Mouse (Mus musculus) G1E (cell line): ENCODE data around the gene Myo1d. TPM values are rescaled to one million over a fixed set of nuclear protein-coding genes. Genes with fewer than 3 reads are reported as not detected.

ENCODE experiments used
- ATAC-seq: 2 replicates; pipeline ENCODE4 v1.8.0; 2016; ENCODE audit warnings: mild to moderate bottlenecking; ENCODE audit not compliant: insufficient number of reproducible peaks, poor library complexity, low FRiP score, severe bottlenecking; ENCODE audit errors: extremely low read depth
- DNase-seq: peaks from one replicate; pipeline ENCODE4 v3.0.0; 2012; ENCODE audit warnings: low spot score
- H3K27me3 ChIP-seq: 2 replicates; pipeline ENCODE4 v1.6.1; 2012; ENCODE audit warnings: mild to moderate bottlenecking, low read length, inconsistent platforms; ENCODE audit not compliant: insufficient read depth
- H3K36me3 ChIP-seq: replicated peaks from 2 replicates; pipeline ENCODE3; 2012; ENCODE audit warnings: mild to moderate bottlenecking, inconsistent platforms
- H3K4me1 ChIP-seq: 2 replicates; pipeline ENCODE4 v1.6.1; 2012; ENCODE audit warnings: low read depth, low read length, inconsistent platforms, mixed read lengths; ENCODE audit not compliant: insufficient read depth
- H3K4me3 ChIP-seq: 2 replicates; pipeline ENCODE4 v1.5.1; 2012; ENCODE audit warnings: low read depth, mild to moderate bottlenecking, inconsistent platforms, low read length, moderate library complexity, mixed read lengths
- H3K9me3 ChIP-seq: replicated peaks from 2 replicates; pipeline ENCODE4 v1.6.1; 2012; ENCODE audit warnings: inconsistent platforms
- CTCF ChIP-seq: IDR thresholded peaks from 2 replicates; pipeline ENCODE4 v1.5.1; 2012; ENCODE audit warnings: low read depth, low read length, inconsistent platforms, mixed read lengths
- GATA1 ChIP-seq: IDR thresholded peaks from 2 replicates; pipeline ENCODE4 v1.6.1; 2012; ENCODE audit warnings: borderline replicate concordance, low read length, inconsistent platforms, mixed read lengths
- GATA2 ChIP-seq: IDR thresholded peaks from 2 replicates; pipeline ENCODE4 v1.6.1; 2012; ENCODE audit warnings: low read depth, low read length, inconsistent platforms, borderline replicate concordance
- POLR2AphosphoS5 ChIP-seq: IDR thresholded peaks from 2 replicates; pipeline ENCODE4 v1.6.1; 2012; ENCODE audit warnings: low read depth, low read length, inconsistent platforms; ENCODE audit not compliant: insufficient replicate concordance
- TAL1 ChIP-seq: conservative IDR thresholded peaks from 2 replicates; pipeline ENCODE4 v1.6.1; 2012; ENCODE audit warnings: low read depth, low read length, inconsistent platforms, mixed read lengths
- polyA plus RNA-seq: library from polyadenylated mRNA; stranded (reverse); fragments of >175 nt; gene quantifications from 2 replicates; pipeline ENCODE4 v1.2.3, GENCODE M21; 2012
- total RNA-seq, 2 experiments: library from RNA; stranded (forward) in 1 of 2; stranded (reverse) in 1 of 2; fragments of 200-1000 nt in 1 of 2; fragments of >200 nt in 1 of 2; fragmentation: Nextera tagmentation in 1 of 2; gene quantifications; 2 replicates each; pipeline ENCODE4 v1.2.3; 2014 to 2017

Gene Myo1d
- total RNA-seq (2014; fragmentation: Nextera tagmentation), result not detected in 2 replicates
- total RNA-seq (2017), result not detected in 2 replicates
- polyA plus RNA-seq, result not detected in 2 replicates

DNA sequence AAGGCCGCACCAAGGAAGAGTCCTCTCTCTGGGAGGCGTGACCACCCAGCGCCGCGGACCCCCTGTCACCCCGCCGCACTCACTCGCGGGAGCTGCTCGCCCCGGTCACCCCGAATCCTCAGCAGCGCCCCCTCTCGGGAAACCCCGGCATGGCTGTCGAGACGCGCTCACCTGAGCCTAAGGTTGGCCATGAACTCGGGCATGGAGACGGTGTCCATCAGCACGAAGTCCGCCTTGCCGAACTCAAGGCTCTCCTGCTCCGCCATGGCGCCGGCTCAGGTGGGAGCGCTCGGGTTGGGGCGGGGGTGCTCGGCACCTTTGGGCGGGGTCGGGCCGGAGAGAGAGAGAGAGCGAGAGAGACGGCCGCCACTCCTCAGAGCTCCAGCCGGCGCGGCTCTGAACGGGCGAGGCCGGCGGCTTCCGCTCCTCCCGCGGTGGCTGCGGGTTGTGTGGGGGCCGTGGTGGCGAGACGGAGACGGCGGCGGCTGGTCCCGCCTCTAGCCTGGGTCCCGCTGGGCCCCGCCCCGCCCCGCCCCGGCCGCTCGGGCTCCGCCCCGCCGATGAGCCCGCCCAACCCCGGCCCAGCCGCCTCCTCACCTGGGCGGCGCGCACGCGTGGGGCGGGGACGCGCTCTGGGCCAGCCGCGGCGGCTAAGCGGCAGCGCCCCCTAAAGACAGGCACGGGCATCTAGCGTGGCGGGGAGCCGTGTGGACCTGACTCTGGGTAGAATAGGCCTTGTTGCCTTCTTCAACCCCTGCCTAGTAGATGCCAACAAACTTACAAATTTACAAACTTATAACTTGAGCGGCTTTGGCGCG, at the start of gene Myo1d:
Gene Myo1d (minus strand): TSS at position 499 of the 818 bp plus-strand sequence.
- no peak for DNase-seq
- no peaks in the 10 kb centered on the region for H3K4me1 ChIP-seq
- TF ChIP-seq GATA1 (no peak), POLR2AphosphoS5 (no peak), TAL1 (no peak), GATA2 (no peak), CTCF (no peak)
- H3K9me3 ChIP-seq, result peaks cover 31% of the 10 kb centered on the region
- no peaks in the 10 kb centered on the region for H3K36me3 ChIP-seq
- no peaks in the 10 kb centered on the region for H3K27me3 ChIP-seq
- no peak for ATAC-seq
- H3K4me3 ChIP-seq, result peak within 1 kb of the TSS; percentile 16; the same call in 1 of the 2 replicates

DNA sequence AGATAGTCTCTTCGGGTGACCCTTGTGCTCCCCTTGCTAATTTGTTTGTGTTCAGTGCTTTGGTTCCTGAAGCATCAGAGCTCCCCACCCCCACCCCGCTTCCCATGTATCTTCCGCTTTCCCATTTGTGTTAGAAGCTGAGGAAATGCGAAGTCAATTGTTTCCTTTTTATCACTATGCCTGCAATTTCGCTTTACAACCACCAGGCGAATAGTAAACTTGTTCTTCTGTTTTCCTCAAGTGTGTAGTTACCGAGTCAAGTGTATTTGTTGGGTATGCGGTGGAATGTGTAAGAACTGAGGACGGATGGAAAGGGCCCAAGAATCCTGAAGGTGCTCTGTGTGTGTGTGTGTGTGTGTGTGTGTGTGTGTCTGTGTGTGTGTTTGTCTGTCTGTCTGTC, 42.0 kb upstream of the Myo1d start:
- no peaks in the 10 kb centered on the region for H3K27me3 ChIP-seq
- H3K4me1 ChIP-seq, result no peaks in the 10 kb centered on the region
- peaks cover 79% of the 10 kb centered on the region for H3K9me3 ChIP-seq
- TF ChIP-seq TAL1 (no peak), GATA1 (no peak)
- no peak overlapping the region for H3K4me3 ChIP-seq
- H3K36me3 ChIP-seq, result no peaks in the 10 kb centered on the region
- no peak for ATAC-seq
- no peak for DNase-seq

DNA sequence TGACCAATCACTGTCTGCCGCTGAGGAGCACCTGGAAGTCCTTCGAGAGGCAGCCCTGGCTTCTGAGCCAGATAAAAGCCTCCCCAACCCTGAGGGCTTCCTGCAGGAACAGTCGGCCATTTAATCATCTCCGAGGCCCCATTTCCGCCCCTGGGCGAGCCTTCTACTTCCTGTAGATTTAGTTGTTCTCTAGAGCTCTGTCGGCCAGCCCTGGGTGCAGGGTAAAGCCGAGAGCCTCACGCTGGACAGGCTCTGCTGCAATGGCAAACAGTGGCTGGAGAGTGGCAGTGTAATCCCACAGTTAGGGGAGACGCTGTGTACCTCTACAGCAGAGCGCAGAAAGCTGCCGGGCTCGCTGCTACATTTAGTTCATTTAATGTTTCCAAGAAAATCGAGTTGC, 41.5 kb upstream of the Myo1d start:
- Histone ChIP-seq H3K9me3 (peaks cover 79% of the 10 kb centered on the region), H3K27me3 (no peaks in the 10 kb centered on the region), H3K4me3 (no peak overlapping the region), H3K36me3 (no peaks in the 10 kb centered on the region), H3K4me1 (no peaks in the 10 kb centered on the region)
- ATAC-seq (no peak), DNase-seq (no peak)
- TF ChIP-seq CTCF, result no peak
- TF ChIP-seq GATA1, result no peak
- TF ChIP-seq GATA2, result no peak
- no peak for TF ChIP-seq POLR2AphosphoS5
- no peak for TF ChIP-seq TAL1

DNA sequence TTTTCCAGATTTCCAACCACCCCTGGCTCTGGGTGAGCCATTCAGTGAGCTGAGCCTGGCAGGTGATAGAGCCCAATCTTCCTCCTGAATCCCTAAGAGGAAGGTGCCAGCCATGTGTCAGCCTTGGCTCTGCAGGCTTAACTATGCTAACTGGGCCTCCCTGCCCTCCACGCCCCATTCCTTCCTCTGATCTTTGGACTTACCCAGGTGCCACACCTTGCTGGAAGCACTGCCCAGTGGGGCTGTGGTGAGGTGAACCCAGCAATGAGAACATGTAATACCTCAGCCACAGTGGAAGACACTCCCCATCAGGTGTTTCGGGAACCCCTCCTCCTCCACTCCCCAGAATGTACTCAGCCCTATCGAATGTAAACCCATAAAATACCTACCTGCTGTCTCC, 40.3 kb upstream of the Myo1d start:
- Histone ChIP-seq H3K27me3 (no peaks in the 10 kb centered on the region), H3K4me3 (0 out of 2 replicates have a peak overlapping the region, but pooled peaks have one; percentile 8), H3K9me3 (peaks cover 77% of the 10 kb centered on the region), H3K36me3 (no peaks in the 10 kb centered on the region), H3K4me1 (no peaks in the 10 kb centered on the region)
- DNase-seq (no peak), ATAC-seq (no peak)
- TF ChIP-seq GATA2 (no peak), POLR2AphosphoS5 (no peak), GATA1 (no peak), CTCF (no peak), TAL1 (no peak)

DNA sequence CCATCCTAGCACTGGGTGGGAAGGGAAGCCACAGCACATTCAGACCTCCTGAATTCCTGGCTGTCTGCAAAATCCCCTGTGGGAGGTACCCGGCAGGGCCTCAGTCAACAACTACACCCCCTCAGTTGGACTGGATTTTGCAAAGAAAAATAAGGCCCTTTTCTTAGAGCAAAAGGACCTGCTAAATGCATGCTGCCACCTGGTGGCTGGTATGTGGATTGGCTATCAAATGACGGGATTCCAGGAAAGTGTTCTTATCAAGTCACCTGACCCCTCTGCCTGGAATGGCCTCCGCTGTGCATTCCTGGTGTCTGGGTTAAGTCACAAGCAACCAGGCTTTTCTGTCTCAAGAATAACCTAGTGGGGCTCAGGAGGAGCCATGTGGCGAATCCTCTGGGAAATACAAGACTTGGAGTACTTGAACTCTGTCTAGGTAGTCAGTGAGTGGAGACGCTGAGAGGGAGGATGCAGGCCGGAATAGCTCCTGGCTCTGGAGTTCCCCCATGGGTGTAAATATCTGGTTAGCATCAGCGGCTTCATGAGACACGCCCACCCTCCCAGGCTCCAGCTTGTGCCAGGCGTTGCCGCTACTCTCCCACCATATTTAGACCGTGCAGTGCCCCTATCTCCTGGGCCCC, 38.4 kb upstream of the Myo1d start:
- ATAC-seq (no peak), DNase-seq (no peak)
- Histone ChIP-seq H3K27me3 (no peaks in the 10 kb centered on the region), H3K4me3 (no peak overlapping the region), H3K36me3 (no peaks in the 10 kb centered on the region), H3K4me1 (no peaks in the 10 kb centered on the region), H3K9me3 (peaks cover 74% of the 10 kb centered on the region)
- no peak for TF ChIP-seq CTCF
- no peak for TF ChIP-seq GATA2
- no peak for TF ChIP-seq TAL1
- no peak for TF ChIP-seq GATA1
- TF ChIP-seq POLR2AphosphoS5, result no peak

DNA sequence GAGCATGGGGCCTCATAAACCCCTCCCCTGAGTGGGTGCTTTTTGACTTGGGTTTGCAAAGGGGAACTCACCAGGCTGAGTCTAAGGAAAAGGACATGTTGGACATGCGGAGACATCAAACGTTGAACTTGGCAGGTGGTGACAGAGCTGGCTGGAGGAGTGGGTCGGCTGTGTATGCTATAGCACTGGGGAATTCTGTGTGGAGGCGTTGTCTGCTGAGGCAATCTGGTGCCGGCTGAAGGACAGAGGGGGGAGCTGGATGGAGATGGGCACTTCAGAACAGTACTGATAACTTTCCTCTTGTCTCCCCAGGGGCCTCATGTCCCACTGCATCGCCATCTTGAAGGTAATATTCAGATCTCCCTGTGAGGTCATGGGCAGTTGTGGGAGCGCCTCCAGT, 35.5 kb upstream of the Myo1d start:
- H3K36me3 ChIP-seq, result no peaks in the 10 kb centered on the region
- no peaks in the 10 kb centered on the region for H3K27me3 ChIP-seq
- H3K4me3 ChIP-seq, result no peak overlapping the region
- no peaks in the 10 kb centered on the region for H3K4me1 ChIP-seq
- ATAC-seq (no peak), DNase-seq (no peak)
- peaks cover 82% of the 10 kb centered on the region for H3K9me3 ChIP-seq
- no peak for TF ChIP-seq TAL1
- TF ChIP-seq CTCF, result no peak
- no peak for TF ChIP-seq GATA2
- TF ChIP-seq GATA1, result no peak
- no peak for TF ChIP-seq POLR2AphosphoS5
